Mouse (Mus musculus) hindbrain, embryonic 14.5 days (tissue): Measurements from ENCODE around the gene Zbp1. TPM values are rescaled to one million over a fixed set of nuclear protein-coding genes. Genes with fewer than 3 reads are reported as not detected.
A peak's percentile ranks its signal among the peaks of the same experiment; 100 is the strongest.

Experiments used
- ATAC-seq: fragments of 200-750 bp; cut with Nextera tagmentation; 2 replicates; pipeline ENCODE4 v1.8.0; 2017; ENCODE audit warnings: moderate number of reproducible peaks, mild to moderate bottlenecking, moderate TSS enrichment, moderate library complexity; ENCODE audit not compliant: low FRiP score
- DNase-seq: peaks from one replicate; pipeline ENCODE4 v3.0.0-alpha.2; 2015; ENCODE audit warnings: low spot score
- H3K27ac ChIP-seq: fragments of 300-500 bp; sonication (generic); 2 replicates; pipeline ENCODE4 v1.5.1; 2014; ENCODE audit warnings: mild to moderate bottlenecking, moderate library complexity
- H3K27me3 ChIP-seq: fragments of 300-500 bp; sonication (generic); 2 replicates; pipeline ENCODE4 v1.6.1; 2014; ENCODE audit warnings: mild to moderate bottlenecking, low read length, mixed read lengths; ENCODE audit not compliant: control insufficient read depth, insufficient read depth
- H3K36me3 ChIP-seq: fragments of 300-500 bp; sonication (generic); replicated peaks from 2 replicates; pipeline ENCODE4 v1.6.1; 2014; ENCODE audit not compliant: control insufficient read depth, insufficient read depth
- H3K4me1 ChIP-seq: fragments of 300-500 bp; sonication (generic); replicated peaks from 2 replicates; pipeline ENCODE4 v1.6.1; 2014; ENCODE audit warnings: antibody characterized with exemption, low read length, mixed read lengths; ENCODE audit not compliant: control insufficient read depth, insufficient read depth
- H3K4me2 ChIP-seq: fragments of 300-500 bp; sonication (generic); replicated peaks from 2 replicates; pipeline ENCODE4 v1.6.1; 2014; ENCODE audit warnings: mild to moderate bottlenecking, moderate library complexity
- H3K4me3 ChIP-seq: fragments of 300-500 bp; sonication (generic); replicated peaks from 2 replicates; pipeline ENCODE4 v1.5.1; 2014; ENCODE audit warnings: mild to moderate bottlenecking, low read length
- H3K9ac ChIP-seq: fragments of 300-500 bp; sonication (generic); 2 replicates; pipeline ENCODE4 v1.6.1; 2014
- H3K9me3 ChIP-seq: fragments of 300-500 bp; sonication (generic); 2 replicates; pipeline ENCODE4 v1.6.1; 2016; ENCODE audit warnings: low read length; ENCODE audit not compliant: control insufficient read depth
- WGBS: fragments of 180-500 bp; shearing (Covaris S2); extraction: QIAGEN DNeasy Blood & Tissue Kit; methylation state at CpG from one replicate; pipeline ENCODE4 v1.1.7; 2014; 5-methylcytosine and 5-hydroxymethylcytosine counted together
- polyA plus RNA-seq: library from polyadenylated mRNA; unstranded; fragments of >200 nt; fragmentation: Nextera tagmentation; extraction: Ambion mirVana; gene quantifications from 2 replicates; pipeline ENCODE4 v1.2.1, GENCODE M21; 2014

Zbp1 gene
- polyA plus RNA-seq, 1 experiment from 2014 or later, result 0.27 TPM

DNA sequence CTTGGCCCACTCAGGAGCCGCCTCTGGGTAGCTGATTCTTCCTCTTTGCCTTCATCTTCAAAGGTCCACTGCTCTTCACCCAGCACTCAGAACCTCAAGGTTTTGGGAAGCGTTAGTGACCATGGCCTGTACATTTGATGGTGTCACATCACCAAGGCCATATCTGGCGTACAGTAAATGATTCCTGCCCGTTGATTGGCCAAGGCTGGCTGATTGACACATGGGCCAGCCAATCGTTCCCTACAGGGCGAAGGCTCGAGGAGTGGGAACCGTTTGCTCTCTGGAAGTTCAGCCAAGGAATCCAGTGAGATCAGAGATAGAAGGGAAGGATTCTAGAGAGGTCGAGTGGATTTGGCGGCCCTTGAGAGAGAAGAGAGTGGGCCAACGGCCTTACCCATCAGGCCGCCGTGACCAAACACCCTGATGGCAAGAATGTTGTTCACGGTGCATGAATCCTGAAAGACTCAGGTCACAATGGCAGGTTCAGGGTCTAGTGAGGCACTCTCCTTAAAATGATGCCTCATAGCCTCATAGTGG is 13.1 kb downstream of the Zbp1 start:
- Histone ChIP-seq H3K9ac (no peak overlapping the region), H3K36me3 (no peaks in the 10 kb centered on the region), H3K27ac (no peak overlapping the region), H3K4me2 (no peak overlapping the region), H3K4me1 (no peaks in the 10 kb centered on the region), H3K9me3 (0 out of 2 replicates have a peak, but pooled peaks cover 4% of the 10 kb centered on the region), H3K27me3 (no peaks in the 10 kb centered on the region), H3K4me3 (no peak overlapping the region)
- 96% methylated on average over 14 of the region's 14 CpGs for whole genome bisulfite sequencing
- DNase-seq, result no peak
- ATAC-seq, result no peak

DNA sequence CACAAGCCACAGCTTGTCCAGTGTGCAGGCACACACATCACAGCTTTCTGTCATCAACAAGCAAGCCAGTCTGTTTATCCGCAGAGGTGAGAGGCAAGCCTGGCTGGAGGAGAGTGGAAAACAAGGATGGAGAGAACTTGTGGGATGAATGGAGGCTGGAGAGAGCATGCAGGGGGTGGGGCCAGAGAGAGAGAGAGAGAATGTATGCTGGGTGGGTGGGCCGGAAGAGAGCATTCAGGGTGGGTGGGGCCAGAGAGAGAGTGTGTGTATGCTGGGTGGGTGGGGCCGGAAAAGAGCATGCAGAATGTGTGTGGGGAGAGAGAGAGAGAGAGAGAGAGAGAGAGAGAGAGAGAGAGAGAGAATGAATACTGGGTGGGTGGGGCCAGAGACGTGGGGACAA is 14.1 kb downstream of the Zbp1 start:
- no peak overlapping the region for H3K27ac ChIP-seq
- DNase-seq (no peak), ATAC-seq (no peak)
- H3K9ac ChIP-seq, result no peak overlapping the region
- H3K4me2 ChIP-seq, result no peak overlapping the region
- H3K9me3 ChIP-seq, result 0 out of 2 replicates have a peak, but pooled peaks cover 4% of the 10 kb centered on the region
- no peaks in the 10 kb centered on the region for H3K27me3 ChIP-seq
- H3K36me3 ChIP-seq, result no peaks in the 10 kb centered on the region
- no peaks in the 10 kb centered on the region for H3K4me1 ChIP-seq
- WGBS, result 62% methylated on average over 4 of the region's 4 CpGs
- no peak overlapping the region for H3K4me3 ChIP-seq

DNA sequence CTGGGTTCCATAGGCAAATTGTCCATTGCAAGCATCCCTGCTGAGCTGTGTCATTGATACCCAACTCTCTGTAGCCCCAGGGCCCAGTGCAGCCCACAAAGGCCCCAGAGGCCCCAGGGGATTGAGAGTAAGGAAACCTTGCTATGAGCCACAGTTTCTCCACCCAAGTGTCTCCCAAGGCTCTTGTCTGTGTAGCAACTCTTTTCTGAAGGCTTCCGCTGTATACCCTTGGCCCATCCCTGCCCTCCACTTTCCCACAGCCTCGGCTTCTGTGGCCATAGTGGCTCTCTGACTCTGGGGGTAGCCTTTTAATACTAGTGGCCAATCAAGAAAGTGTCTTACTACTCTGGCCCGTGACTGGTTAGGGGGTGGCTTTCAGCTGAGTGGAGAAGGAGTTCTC is 15.0 kb downstream of the Zbp1 start:
- no peak overlapping the region for H3K9ac ChIP-seq
- H3K36me3 ChIP-seq, result no peaks in the 10 kb centered on the region
- H3K4me2 ChIP-seq, result no peak overlapping the region
- DNase-seq, result no peak
- no peaks in the 10 kb centered on the region for H3K27me3 ChIP-seq
- no peak overlapping the region for H3K27ac ChIP-seq
- no peak for ATAC-seq
- H3K4me1 ChIP-seq, result no peaks in the 10 kb centered on the region
- peaks cover 8% of the 10 kb centered on the region; the same call in 1 of the 2 replicates for H3K9me3 ChIP-seq
- 90% methylated on average over 3 of the region's 3 CpGs for WGBS
- no peak overlapping the region for H3K4me3 ChIP-seq

DNA sequence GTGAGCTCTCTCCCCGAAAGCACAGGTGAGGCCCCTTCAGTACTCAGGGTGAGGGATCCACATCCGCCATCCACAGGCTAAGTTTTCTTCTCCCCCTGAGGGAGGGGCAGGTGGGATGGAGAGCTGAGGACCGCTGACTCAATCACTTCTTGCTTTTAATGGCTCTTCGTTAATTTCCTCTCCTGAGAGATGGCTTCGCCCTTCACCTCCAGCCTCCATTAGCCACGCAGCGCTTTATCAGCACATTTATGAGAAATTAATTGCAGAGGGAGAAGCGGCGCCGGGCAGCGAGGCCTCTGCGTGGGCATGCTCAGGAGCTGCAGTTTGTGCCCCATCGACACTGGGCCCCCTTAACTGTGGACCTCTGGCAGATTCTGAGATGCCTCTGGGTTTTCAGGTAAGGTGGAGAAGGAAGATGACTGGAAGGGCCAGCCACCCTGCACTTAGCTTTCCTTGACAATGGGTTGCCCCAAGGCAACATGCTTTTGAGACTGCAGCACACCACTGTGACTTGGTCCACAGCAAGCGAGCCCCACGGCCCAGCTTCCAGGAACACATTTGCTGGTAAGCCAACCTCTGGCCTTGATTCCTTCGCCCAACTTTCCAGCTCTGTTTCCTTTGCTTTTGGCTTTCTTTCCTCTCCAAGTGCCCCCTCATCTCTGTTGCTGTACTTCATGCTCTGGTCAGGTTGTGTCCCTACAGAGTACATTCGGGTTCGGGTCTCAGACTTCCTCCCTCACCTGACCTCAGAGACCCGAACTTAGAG is 15.6 kb downstream of the Zbp1 start:
- peaks cover 10% of the 10 kb centered on the region; the same call in 1 of the 2 replicates for H3K9me3 ChIP-seq
- no peaks in the 10 kb centered on the region for H3K4me1 ChIP-seq
- H3K9ac ChIP-seq, result no peak overlapping the region
- WGBS, result 69% methylated on average over 19 of the region's 19 CpGs
- H3K36me3 ChIP-seq, result no peaks in the 10 kb centered on the region
- no peak overlapping the region for H3K27ac ChIP-seq
- DNase-seq, result no peak
- H3K27me3 ChIP-seq, result no peaks in the 10 kb centered on the region
- no peak overlapping the region for H3K4me2 ChIP-seq
- no peak for ATAC-seq
- no peak overlapping the region for H3K4me3 ChIP-seq

DNA sequence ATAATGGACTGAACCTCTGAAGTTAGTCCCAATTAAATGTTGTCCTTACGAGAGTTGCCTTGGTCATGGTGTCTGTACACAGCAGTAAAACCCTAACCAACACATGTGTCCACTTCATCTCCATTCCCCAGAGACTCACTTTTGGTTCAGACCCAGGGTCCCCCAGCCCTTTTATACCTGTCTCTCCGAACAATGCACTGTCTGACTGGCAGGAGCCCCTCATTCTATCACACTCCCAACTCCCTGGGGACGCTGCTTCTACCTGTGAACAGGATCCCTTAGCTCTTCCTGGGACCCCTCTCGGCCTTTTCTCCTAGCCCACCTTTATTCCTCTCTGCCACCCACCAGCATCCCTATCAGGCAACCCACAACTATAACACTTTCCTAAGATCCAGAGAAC is 23.9 kb downstream of the Zbp1 start:
- Histone ChIP-seq H3K36me3 (no peaks in the 10 kb centered on the region), H3K27ac (no peak overlapping the region), H3K4me2 (no peak overlapping the region), H3K9ac (no peak overlapping the region), H3K4me3 (no peak overlapping the region), H3K4me1 (no peaks in the 10 kb centered on the region), H3K27me3 (no peaks in the 10 kb centered on the region), H3K9me3 (peaks cover 12% of the 10 kb centered on the region; the same call in 1 of the 2 replicates)
- 88% methylated on average over 4 of the region's 4 CpGs for WGBS
- DNase-seq (no peak), ATAC-seq (no peak)

DNA sequence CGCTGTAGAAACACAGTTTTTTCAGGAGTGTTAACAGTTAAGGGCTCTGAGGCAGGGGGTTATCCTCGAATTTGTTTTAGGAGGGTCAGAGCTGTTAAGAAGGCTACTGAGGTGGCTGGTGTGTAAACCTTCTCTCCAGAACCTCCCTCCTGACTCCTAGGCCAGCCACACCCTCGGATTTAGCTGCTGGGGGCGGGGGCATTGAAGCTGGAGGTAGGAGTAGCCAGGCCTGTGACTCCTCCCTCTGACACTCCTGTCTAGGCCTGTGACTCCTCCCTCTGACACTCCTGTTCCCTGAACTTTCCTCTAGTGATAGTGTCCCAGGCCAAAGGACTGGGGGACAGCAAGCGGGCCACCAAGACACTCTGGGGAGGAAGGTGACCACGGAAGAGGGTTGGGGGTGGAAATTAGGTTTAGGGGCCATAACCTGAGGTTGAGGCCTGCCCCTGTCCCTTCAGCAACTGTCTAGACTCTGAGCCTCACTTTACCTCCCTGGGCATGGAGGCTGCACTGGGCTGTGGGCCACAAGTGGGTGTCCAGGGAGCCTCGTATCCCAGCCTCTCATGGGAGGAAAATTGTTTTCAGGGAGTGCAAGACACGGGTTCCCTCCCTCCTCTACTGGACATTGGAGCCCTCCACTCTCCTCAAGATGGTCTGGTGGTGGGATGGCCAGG is 31.4 kb downstream of the Zbp1 start:
- Histone ChIP-seq H3K36me3 (no peaks in the 10 kb centered on the region), H3K27ac (no peak overlapping the region), H3K9ac (no peak overlapping the region), H3K4me1 (no peaks in the 10 kb centered on the region), H3K27me3 (no peaks in the 10 kb centered on the region; the same call in 1 of the 2 replicates), H3K4me3 (no peak overlapping the region), H3K4me2 (no peak overlapping the region), H3K9me3 (no peaks in the 10 kb centered on the region)
- WGBS, result 48% methylated on average over 8 of the region's 8 CpGs
- ATAC-seq, result no peak
- DNase-seq, result no peak

DNA sequence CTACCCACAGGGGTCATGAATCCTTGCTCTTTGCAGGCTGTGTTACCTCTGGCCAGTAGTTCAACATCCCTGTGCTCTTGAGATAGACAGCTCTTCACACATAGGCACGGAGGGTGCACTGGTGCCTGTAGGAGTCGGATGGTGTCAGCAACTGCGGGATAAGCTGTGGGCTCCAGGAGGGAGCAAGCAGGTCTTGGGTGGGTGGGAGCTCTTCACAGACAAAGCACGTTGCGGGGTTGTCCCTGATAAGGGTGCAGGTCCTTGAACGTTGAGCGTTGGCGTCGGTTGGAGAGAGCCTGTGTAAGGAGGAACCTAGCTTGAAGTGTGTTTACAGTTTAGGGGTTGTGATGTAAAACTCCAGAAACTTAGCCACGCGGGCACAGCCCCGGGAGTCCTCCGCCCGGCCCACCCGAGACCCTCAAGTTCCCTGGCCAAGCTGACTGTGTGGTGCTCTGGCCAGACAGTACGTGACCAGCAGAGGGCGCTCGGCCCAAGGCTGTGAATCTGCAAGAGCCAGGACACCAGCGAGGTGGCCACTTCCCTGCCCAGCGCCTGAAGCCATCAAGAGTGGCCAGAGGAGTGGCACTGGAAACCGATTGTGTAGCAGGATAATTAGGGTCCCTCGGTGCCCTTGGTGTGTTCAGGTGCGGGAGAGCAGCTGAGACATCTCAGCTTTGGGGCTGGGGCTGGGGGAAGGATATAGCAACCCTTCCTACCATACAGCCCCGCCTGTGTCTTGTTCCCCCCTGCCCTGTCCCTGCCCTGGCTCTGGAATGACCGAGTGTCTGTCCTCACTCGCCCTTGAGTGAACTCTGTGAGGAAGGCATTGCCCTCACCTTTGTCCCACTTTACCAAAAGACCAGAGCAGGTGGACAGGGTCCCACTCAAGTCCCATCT is 32.4 kb downstream of the Zbp1 start:
- Histone ChIP-seq H3K27me3 (no peaks in the 10 kb centered on the region; the same call in 1 of the 2 replicates), H3K27ac (no peak overlapping the region), H3K4me1 (no peaks in the 10 kb centered on the region), H3K36me3 (no peaks in the 10 kb centered on the region), H3K4me2 (no peak overlapping the region), H3K4me3 (no peak overlapping the region), H3K9me3 (no peaks in the 10 kb centered on the region), H3K9ac (no peak overlapping the region)
- WGBS, result 36% methylated on average over 26 of the region's 26 CpGs
- peak; percentile 93 for DNase-seq
- ATAC-seq, result peak; percentile 74

DNA sequence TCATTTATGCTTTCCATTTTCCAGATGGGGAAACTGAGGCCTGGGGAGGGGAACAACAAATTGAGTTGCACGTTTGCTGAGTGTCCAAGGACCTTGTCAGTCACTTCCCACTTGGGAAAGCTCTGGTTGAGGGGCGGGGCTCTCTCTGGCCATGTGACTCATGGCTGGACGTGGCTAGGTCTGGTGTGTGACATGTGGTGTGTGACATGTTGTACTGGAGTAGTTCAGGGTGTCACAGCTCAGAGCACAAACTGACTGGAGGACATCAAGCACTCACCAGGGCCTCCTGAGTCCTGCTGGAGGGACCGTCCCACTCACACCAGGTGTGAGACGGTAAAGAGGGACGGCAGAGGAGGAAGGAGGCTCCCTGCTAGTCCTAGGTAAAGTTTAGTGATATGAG is 33.4 kb downstream of the Zbp1 start:
- Histone ChIP-seq H3K27ac (no peak overlapping the region), H3K27me3 (no peaks in the 10 kb centered on the region; the same call in 1 of the 2 replicates), H3K9ac (no peak overlapping the region), H3K4me1 (no peaks in the 10 kb centered on the region), H3K4me2 (no peak overlapping the region), H3K4me3 (no peak overlapping the region), H3K36me3 (no peaks in the 10 kb centered on the region), H3K9me3 (no peaks in the 10 kb centered on the region)
- ATAC-seq (no peak), DNase-seq (no peak)
- WGBS, result 74% methylated on average over 6 of the region's 6 CpGs
